Mouse (Mus musculus): ENCODE data around the gene Fmo2.

Fmo2 gene

GRCm38 (mm10) chr1:162891980-162892451, 6.5 kb downstream of the Fmo2 start:
- peak; percentile 86 for DNase-seq (ENCODE audit: low spot score)

GRCm38 (mm10) chr1:162888646-162889045, 9.9 kb downstream of the Fmo2 start:
- DNase-seq (ENCODE audit: low spot score): no peak

- no peak for DNase-seq (ENCODE audit: low spot score)
Observed at GRCm38 (mm10) chr1:162887644-162888043, 10.9 kb downstream of the Fmo2 start.

GRCm38 (mm10) chr1:162886138-162886816, 12.2 kb downstream of the Fmo2 start:
- DNase-seq (ENCODE audit: low spot score): no peak

GRCm38 (mm10) chr1:162882681-162883080, 15.8 kb downstream of the Fmo2 start:
- DNase-seq (ENCODE audit: low spot score): peak; percentile 78

- peak; percentile 64 for DNase-seq (ENCODE audit: low spot score)
Observed at GRCm38 (mm10) chr1:162879595-162880369, 18.7 kb downstream of the Fmo2 start.

GRCm38 (mm10) chr1:162875091-162875490, 23.4 kb downstream of the Fmo2 start:
- DNase-seq (ENCODE audit: low spot score): no peak

GRCm38 (mm10) chr1:162871701-162872311, 26.7 kb downstream of the Fmo2 start:
- DNase-seq (ENCODE audit: low spot score): no peak

GRCm38 (mm10) chr1:162870978-162871377, 27.5 kb downstream of the Fmo2 start:
- no peak for DNase-seq (ENCODE audit: low spot score)

GRCm38 (mm10) chr1:162867396-162867795, 31.1 kb downstream of the Fmo2 start:
- DNase-seq (ENCODE audit: low spot score): no peak

GRCm38 (mm10) chr1:162866280-162866681, 32.2 kb downstream of the Fmo2 start, which contains the start of gene Fmo1:
Gene Fmo1 (minus strand): TSS chr1:162866610.
- no peak for DNase-seq (ENCODE audit: low spot score)

GRCm38 (mm10) chr1:162865493-162865830, 33.1 kb downstream of the Fmo2 start:
- no peak for DNase-seq (ENCODE audit: low spot score)

- no peak for DNase-seq (ENCODE audit: low spot score)
Observed at GRCm38 (mm10) chr1:162864816-162865492, 33.6 kb downstream of the Fmo2 start.

- no peak for DNase-seq (ENCODE audit: low spot score)
Observed at GRCm38 (mm10) chr1:162864279-162864678, 34.2 kb downstream of the Fmo2 start.

- no peak for DNase-seq (ENCODE audit: low spot score)
Observed at GRCm38 (mm10) chr1:162863579-162863978, 34.9 kb downstream of the Fmo2 start.

- peak; percentile 35 for DNase-seq (ENCODE audit: low spot score)
Observed at GRCm38 (mm10) chr1:162862328-162862727, 36.2 kb downstream of the Fmo2 start.

- DNase-seq (ENCODE audit: low spot score): peak; percentile 31
Observed at GRCm38 (mm10) chr1:162859996-162860605, 38.4 kb downstream of the Fmo2 start.

GRCm38 (mm10) chr1:162859545-162859976, 39.0 kb downstream of the Fmo2 start:
- no peak for DNase-seq (ENCODE audit: low spot score)

- peak; percentile 64 for DNase-seq (ENCODE audit: low spot score)
Observed at GRCm38 (mm10) chr1:162858748-162859130, 39.8 kb downstream of the Fmo2 start.

- no peak for DNase-seq (ENCODE audit: low spot score)
Observed at GRCm38 (mm10) chr1:162857766-162858747, 40.5 kb downstream of the Fmo2 start.
